Mouse (Mus musculus) left cerebral cortex, adult 18-20 months (tissue): ENCODE results near the gene Swsap1. TPM values are rescaled to one million over a fixed set of nuclear protein-coding genes. Genes with fewer than 3 reads are reported as not detected.

Source experiments
- DNase-seq, 2 experiments: peaks; one replicate each; pipeline ENCODE4 v3.0.0; 2021 to 2022; ENCODE audit warnings: low spot score in 2 of 2, mixed read lengths in 1 of 2
- total RNA-seq, 2 experiments: library from RNA; stranded (reverse); gene quantifications; 2 replicates each; pipeline ENCODE4 v1.2.3; 2021

Gene Swsap1
- total RNA-seq, 2 experiments from 2014 or later, result 13.1 to 14.1 TPM

DNA sequence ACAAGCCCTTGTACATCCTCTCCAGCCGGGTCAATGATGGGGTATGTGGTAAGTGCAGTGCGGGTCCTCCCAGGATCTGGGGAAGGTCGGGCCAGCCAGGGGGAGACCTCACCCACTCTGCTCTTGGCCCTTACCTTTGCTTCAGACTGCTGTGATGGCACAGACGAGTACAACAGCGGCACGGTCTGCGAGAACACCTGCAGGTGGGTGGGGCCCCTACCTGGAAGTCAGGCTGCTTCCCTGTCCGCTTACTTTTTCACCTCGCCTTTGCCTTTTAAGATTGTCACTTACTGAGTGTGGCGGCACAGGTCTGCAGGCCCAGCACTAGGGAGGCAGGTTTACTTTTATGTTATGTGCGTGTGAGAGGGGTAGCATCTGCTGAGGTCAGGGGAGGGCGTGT, 49.0 kb downstream of the Swsap1 start:
- no peak for DNase-seq

Other genes with a start within 250 kb of the Swsap1 start
- 10 to 100 TPM; 16.2 to 27.7 TPM for gene Ldlr, start 232.3 kb upstream of the Swsap1 start, total RNA-seq
- 1 to 10 TPM; 3.1 to 5.0 TPM for gene Spc24, start 195.5 kb upstream of the Swsap1 start, total RNA-seq
- gene Kank2, start 157.0 kb upstream of the Swsap1 start, total RNA-seq, result 1 to 10 TPM; 8.4 to 9.1 TPM
- gene Angptl8, start 120.2 kb upstream of the Swsap1 start, total RNA-seq, result not detected
- gene Dock6, start 103.1 kb upstream of the Swsap1 start, total RNA-seq, result 10 to 100 TPM; 12.7 to 18.2 TPM
- gene Rab3d, start 37.6 kb upstream of the Swsap1 start, total RNA-seq, result 10 to 100 TPM; 13.8 to 14.0 TPM
- 10 to 100 TPM; 18.3 to 18.8 TPM for gene Ccdc159, start 28.3 kb upstream of the Swsap1 start, total RNA-seq
- gene Tmem205, start 28.2 kb upstream of the Swsap1 start, total RNA-seq, result 10 to 100 TPM; 33.5 to 39.8 TPM
- gene Plppr2, start 18.7 kb upstream of the Swsap1 start, total RNA-seq, result 100 to 1,000 TPM; 171 to 178 TPM
- gene Epor, start 7.8 kb downstream of the Swsap1 start, total RNA-seq, result 10 to 100 TPM; 10.7 to 12.9 TPM
- 1 to 10 TPM; 3.7 to 4.0 TPM for gene Rgl3, start 33.7 kb downstream of the Swsap1 start, total RNA-seq
- gene Ccdc151, start 46.9 kb downstream of the Swsap1 start, total RNA-seq, result 1 to 10 TPM; 8.1 TPM
- gene Prkcsh, start 47.1 kb downstream of the Swsap1 start, total RNA-seq, result 10 to 100 TPM; 91.4 to 95.1 TPM
- gene Elavl3, start 96.3 kb downstream of the Swsap1 start, total RNA-seq, result 100 to 1,000 TPM; 144 TPM
- gene Gm49318, start 115.5 kb downstream of the Swsap1 start, total RNA-seq, result 1 to 10 TPM; 1.4 to 3.8 TPM
- gene Zfp653, start 115.6 kb downstream of the Swsap1 start, total RNA-seq, result 10 to 100 TPM; 19.8 to 21.1 TPM
- gene Ecsit, start 129.7 kb downstream of the Swsap1 start, total RNA-seq, result 10 to 100 TPM; 43.0 to 49.9 TPM
- gene Cnn1, start 143.5 kb downstream of the Swsap1 start, total RNA-seq, result under 1 TPM; 0.56 to 0.87 TPM
- 10 to 100 TPM; 64.7 to 65.0 TPM for gene Elof1, start 161.4 kb downstream of the Swsap1 start, total RNA-seq
- under 1 TPM; 0.59 to 0.63 TPM for gene Acp5, start 180.0 kb downstream of the Swsap1 start, total RNA-seq
- gene Pigyl, start 201.1 kb downstream of the Swsap1 start, total RNA-seq, result 10 to 100 TPM; 39.8 to 40.6 TPM
- not detected for gene Zfp872, start 232.3 kb downstream of the Swsap1 start, total RNA-seq